Mouse (Mus musculus) 3134 (cell line): ENCODE results near the gene Usp50.

Experiments used
- DNase-seq: peaks from one replicate; pipeline ENCODE4 v3.0.0-alpha.2; 2011; ENCODE audit warnings: low spot score; ENCODE audit not compliant: insufficient read length; ENCODE audit errors: extremely low read depth

Gene Usp50

DNA sequence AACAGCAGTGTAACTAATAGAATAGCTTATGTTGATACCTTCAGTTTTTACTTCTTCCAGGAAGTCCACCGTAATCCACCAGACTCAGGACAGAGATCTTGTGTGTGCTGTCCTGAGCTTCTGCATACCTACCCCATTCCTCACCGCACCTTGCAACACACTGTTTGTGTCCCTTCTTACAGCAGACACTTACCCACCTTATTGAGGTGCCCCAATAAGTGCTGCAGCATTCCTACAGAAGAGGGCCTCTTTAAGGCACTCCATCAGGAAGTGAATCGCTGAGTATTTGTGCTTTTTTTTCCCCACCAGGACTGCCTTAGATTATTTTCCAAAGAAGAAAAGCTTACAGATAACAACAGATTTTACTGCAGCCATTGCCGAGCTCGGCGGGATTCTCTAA is 27.6 kb downstream of the Usp50 start:
- DNase-seq, result no peak

DNA sequence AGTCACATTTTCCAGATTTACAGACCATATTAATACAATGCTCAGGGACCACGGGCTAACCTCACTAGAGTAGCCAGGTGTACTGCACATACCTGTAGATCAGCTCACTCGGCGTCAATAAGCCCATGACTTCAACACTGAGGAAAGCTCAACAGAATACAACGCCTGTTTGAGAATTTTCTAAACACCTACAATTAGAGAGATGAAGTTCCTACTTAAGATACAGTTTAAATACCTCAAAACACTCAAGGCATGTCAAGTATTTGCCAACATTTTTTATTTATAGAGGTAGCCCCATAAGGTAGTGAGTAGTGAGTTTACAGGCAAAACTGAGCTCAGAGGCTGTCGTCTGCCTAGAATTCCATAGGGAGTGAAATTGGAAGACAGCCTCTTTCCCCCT is 39.9 kb downstream of the Usp50 start:
- DNase-seq, result no peak

DNA sequence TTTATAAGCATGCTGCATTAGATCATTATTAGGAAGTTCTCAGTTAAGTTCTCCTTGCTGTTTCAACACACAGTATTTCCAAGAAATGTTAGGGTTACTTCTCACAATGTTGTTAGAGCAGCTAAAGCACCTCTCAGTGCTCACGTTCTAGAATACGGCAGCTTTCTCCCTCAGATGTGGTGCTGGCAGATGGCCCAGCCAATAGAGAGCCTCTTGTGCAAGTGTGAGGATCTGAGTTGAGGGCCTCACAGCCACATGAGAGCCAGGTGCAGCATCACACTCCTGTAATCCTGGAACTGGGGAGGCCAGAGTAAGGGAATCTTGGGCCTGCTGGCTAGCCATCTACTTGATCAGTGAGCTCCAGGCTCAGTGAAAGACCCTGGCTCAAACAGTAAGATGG is 43.0 kb downstream of the Usp50 start:
- no peak for DNase-seq

DNA sequence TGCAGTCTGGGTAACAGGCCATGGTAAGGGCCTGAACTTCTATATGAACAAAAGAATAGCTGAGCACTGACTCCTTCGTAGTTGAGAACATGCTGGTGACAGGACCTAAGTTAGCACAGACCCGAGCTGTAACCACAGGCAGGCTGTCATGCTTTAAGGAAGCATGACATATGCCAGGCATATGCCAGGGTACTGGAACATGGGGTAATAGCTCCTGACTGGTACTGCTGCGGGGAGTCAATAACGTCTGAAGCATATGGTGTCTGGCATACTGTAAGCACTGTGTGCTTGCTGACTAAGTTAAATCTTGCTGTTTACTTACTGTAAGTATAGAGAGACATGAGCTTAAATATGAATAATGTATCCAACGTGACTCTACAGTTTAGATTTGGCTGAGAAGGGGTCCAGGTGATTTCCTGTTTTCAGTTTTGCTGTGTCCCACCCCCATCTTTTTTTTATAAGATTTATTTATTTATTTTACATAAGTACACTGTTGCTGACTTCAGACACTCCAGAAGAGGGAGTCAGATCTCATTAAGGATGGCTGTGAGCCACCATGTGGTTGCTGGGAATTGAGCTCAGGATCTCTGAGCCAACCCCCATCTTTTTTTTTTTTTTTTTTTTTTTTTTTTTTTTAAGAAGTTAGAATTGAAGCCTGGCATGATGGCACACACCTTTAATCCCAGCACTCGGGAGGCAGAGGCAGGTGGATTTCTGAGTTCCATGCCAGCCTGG is 47.8 kb downstream of the Usp50 start:
- no peak for DNase-seq

DNA sequence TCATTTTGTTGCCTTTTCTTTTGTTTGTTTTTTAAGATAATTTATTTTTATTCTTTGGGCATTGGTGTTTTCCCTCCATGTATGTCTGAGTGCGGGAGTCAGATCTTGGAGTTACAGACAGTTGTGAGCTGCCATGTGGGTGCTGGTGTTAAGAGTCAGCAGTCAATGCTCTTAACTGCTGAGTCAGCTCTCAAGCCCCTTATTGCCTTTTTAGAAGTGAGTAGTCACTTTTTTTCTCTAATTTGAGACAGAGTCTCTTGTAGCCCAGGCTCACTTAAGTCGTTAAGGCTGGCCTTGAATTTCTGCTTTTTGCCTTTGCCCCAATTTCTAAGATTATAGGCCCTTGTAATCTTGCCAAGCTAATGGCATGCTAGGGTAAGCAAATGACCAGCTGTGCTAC is 52.8 kb downstream of the Usp50 start:
- DNase-seq, result no peak

DNA sequence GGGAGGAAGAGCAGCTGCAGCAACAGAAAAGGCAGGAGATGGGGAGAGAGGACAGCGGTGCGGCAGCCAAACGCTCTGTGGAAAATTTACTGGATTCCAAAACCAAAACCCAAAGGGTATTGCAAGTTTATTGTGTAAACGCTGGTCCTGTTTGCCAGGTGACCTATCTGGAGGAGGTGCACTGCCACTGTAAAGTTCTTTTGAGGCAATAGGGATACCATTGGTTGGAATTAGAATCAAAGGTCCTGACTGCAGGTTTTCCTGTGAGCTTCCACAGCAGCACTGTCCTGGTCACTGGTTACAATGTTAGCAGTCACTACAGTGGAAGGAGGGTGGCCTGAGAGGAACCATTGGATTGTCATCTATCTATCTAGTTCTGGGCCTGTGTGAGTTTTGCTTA is 54.1 kb downstream of the Usp50 start:
- DNase-seq, result no peak

DNA sequence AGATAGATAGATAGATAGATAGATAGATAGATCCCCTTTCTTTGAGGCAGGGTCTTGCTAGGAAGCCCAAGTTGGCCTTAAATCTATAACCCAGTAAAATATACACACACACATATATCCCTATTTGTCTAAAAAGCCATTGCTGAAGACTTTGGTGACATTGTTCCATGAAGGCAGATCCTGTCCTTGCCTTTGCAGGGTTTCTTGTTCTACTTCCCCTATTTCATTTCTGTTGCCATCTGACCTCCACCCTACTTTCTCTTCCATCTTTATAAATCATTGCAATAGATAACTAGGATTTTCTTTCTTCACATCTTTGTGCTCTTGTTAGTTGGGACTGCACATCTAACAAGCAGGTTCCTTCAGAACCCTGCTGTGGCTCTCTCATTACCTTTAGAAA is 70.3 kb downstream of the Usp50 start:
- no peak for DNase-seq

DNA sequence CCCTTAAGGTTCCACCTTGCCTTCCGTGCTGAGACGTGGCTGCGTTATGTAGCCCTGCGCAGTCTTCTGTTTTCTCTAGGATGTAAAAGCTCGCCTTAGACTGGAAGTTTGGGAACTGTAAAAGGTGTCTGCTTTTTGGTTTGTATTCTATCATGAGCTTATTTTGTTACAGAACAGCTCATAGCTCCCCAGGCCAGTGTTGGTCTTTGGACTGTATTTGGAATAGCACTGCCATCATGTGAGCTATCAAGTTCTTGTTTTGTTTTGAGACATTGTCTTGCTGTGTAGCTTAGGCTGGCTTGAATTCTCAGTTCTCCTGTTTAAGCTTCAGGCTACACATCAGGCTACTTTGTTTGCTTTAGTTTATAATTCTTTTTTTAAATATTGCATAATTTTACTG is 70.7 kb downstream of the Usp50 start:
- DNase-seq, result no peak

DNA sequence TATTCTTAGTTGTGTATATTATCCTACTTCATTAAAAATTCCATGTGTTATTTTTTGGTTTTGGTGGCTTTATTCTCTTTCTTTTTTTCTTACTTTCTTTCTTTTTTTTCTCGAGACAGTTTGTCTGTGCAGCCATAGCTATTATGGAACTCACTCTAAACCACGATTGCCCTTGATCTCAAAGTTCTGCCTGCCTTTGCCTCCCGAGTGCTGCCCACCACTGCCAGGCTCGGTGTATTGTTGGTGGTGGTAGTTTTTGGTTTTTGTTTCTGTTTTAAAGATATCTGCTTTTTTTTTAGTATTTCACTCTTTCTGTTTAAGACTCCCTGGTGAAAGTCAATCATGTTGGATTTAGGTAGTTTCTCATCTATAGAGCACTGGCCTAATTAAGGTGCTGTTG is 74.9 kb downstream of the Usp50 start:
- DNase-seq, result no peak

DNA sequence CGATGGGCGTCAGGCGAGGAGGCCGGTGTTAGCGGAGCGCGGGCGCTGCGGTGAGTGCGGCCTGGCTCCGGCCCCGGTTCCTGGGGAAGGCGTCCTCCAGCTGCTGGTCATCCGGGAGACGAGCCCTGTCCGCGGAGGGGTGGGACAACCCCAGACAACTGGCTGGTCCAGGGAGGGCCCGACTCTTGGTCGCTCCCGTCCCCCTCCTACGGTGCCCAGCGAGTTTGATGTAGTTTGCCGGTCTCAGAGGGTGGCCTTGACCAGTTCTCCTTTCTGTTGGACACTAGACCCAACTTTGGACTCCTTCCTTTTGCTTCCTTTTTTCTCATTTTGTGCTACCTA is 75.9 kb downstream of the Usp50 start:
- no peak for DNase-seq

DNA sequence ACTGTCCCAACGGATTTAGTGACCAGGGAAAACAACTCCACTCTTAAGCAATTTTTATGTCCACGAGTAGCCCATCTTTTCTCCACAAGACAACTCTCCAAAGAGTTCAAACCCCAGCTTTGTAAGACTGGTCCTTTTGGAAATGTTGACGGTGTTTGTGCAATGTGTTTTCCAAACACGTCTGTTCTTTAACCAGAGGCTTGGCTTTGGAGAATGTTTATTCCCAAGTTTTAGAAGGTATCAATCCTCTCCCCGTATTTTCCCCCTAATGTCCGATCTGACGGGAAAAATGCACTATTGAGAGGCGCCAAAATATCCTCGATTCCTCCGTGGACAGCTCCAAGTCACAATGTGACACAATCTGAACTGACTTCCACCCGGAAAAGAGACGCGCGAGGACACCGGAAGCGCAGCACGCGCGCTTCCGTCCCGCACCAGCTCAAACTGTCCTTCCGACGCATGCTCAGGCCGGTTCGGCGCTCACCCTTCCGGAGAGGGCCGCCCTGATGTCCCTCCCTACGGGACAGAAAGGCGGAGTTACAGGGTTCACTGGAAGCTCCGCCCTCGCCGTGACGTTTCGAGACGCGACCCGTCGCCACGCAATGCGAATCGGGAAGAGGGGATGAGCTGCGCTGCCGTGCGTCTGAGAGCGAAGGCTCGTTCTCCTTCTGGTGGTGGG is 76.4 kb downstream of the Usp50 start, which contains the start of gene Usp8:
TSS of gene Usp8 (plus strand) at position 570 of the 679 bp plus-strand sequence.
- peak; percentile 98 for DNase-seq

DNA sequence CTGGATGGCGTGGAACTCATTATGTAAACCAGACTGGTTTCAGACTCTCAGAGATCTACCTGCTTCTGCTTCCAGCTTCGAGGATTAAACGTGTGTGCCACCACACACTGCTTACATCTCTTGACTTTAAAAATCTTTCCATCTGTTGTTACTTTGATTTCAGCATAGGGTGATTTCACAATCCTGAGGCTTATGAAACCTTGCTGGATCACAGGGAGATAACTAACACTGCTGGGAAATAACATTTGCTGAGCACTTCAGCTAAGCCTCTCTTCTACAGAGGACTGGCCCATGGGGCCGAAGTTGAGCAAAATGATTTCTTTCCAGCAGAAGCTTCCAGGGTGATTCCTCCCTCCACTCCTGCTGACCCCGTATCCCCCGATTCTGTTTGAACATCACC is 88.0 kb downstream of the Usp50 start:
- DNase-seq, result no peak

DNA sequence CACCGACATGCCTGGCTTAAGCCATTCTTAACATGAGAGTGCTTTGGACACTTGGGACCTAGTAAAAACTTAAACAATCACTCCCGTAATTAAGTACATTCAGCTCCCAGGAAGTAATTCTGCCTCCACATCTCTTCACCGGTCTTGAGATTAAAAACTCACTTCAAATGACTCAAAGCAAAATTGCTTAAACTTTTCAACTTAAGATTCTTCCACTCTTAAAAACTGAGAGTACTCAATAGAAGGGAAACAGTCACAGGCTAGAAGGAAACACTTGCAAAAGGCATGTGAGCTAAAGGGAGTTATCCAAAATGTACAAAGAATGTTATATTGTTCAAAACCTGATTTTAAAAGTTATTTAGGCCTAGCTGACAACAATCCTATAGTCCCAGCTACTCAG is 92.0 kb downstream of the Usp50 start:
- DNase-seq, result no peak

DNA sequence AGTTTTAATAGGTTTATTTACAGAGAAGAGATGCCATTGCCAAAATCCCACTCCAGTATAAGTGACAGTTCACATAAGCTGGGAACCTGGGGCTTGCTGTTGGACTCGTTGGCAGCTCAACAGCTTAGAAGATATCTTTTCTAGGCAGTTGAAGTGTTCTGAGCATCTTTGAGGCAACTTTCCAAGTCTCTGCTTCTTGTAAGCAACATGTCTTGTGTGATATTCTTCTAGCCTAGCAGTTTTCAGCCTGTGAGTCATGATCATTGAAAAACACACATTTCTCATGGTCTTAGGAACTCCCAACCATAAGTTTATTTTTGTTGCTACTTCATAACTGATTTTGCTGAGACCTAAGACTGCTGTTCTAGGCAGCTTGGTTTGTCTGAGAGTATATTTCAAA is 100.3 kb downstream of the Usp50 start:
- DNase-seq, result no peak

DNA sequence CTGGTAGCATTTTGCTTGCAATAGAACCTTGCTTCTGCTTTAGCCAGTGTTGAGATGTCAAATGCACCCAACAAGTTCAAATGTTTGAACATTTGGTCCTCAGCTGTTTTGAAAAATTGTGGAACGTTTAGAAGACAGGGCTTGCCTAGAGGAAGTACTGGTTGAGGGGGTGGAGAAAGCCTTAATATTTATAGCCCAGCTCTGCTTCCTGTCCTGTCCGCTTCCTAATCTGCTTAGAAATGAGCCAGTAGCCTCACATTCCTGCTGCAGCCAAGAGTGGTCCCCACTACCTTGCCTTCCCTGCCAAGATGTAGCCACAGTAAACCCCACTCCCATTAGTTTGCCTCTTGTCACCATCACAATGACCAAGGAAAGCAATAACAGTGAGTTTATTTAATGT is 100.9 kb downstream of the Usp50 start:
- DNase-seq, result no peak

DNA sequence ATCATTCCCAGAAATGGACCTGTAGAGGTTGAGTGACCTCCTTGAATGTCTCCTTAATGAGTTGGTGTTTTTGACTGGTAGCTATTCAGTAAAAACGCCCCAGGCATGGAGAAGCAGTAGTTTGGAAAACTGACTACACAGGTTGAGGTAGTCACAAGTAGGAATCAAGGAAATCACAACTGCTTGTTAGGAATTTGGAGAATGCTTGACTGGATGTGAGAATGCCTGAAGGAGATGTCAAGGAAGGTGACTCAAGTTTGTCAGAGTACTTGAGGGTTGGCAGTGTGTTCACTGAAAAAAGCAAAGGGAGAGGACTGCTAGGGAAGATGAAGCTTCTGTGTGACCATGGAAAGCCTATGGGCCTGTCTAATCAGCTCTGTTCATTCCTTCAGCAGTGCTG is 105.9 kb downstream of the Usp50 start:
- DNase-seq, result no peak

DNA sequence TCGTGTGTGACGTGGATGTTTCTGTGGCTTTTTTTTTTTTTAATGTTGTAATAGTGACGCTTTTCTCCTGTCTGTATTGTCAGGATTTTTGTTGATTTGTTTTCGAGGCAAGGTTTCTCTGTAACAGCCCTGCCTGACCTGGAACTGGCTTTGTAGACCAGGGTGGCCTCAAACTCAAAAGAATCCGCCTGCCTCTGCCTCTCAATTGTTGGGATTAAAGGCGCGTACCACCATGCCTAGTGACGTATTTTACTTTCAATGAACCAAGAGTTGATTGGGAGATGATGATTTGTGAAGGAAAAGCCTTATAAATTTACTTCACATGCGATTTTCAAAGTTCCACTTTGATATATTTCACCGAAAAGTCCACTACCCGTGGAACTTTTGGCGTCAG is 107.2 kb downstream of the Usp50 start, which contains the start of gene Gabpb1:
TSS of gene Gabpb1 (minus strand) at position 216 of the 394 bp plus-strand sequence.
- no peak for DNase-seq

DNA sequence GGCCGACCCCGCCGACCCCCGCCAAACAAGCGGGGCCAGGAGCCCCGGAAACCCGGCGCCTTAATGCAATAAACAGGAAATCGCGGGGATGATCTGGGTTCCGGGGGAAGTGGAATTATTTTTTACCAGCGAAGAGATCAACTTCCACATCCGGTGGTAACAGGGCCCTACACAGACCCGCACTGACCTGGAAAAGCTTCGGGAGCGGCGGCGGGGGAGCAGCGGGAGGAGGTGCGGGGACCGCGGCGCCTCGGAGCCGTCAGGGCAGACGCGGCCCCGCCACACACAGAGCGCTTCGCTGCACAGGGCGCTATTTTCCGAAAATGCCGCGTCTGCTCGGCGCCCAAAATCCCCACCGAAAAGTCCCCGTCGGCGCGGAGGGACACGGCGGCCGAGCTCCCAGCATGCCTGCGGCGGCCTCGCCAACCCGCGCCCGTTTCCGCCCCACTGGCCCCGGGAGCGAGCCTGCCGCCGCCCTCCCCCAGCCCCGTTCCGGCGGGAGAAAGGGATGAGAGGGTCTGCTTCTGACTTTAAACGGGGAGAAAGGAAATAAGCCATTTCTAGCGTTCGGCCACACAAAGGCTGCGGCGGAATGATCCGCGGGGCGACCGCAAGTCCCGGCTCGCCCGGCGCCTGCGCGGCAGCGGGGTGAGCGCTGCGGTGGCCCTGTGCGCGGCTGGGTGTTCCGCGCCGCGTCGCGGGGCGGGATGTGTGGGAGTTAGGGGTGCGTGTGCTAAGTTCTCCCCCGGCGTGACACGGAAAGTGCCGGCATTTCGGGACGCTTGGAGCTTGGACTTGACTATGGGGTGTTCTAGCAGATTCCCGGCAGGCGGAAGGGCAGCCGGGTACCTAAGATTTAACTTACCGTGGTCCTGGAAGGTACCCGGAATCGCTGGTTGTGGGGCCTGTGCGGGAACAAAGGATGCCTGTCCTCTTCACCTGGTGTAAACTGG is 107.8 kb downstream of the Usp50 start:
- peak; percentile 95 for DNase-seq

DNA sequence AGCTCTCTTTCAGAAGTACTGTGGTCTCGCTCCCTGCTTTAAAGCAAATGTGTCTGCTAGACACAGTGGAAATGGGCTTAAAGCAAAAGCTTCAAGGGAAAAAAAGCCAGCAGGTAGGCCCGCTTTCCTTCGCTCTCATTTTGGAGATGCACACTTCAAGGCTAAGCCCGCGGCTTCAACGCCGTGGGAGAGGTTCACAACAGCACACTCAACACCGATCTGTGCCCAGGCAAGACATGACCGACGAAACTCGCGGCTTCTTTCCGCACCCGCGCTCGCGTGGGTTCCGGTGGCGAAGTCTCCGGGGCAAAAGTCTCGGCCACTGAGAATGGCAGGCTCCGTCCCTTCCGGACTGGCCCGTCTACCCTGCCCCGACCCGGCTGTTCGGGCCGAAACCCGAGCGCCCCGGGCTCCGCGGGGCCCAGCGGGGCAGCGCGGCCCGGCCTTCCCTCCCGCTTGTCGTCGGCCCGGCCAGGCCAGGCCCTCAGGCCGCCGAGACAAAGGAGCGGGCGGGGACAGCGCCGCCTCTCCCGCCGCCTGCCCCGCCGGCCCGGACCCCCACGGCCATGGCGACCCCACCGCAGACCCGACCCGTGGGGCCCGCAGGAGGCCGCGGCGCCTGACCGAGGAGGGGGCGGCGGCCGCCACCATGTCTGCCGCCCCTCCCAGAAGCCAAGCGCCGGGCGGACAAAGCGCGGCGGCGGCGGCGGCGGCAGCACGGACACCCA is 108.7 kb downstream of the Usp50 start:
- DNase-seq, result peak; percentile 75

DNA sequence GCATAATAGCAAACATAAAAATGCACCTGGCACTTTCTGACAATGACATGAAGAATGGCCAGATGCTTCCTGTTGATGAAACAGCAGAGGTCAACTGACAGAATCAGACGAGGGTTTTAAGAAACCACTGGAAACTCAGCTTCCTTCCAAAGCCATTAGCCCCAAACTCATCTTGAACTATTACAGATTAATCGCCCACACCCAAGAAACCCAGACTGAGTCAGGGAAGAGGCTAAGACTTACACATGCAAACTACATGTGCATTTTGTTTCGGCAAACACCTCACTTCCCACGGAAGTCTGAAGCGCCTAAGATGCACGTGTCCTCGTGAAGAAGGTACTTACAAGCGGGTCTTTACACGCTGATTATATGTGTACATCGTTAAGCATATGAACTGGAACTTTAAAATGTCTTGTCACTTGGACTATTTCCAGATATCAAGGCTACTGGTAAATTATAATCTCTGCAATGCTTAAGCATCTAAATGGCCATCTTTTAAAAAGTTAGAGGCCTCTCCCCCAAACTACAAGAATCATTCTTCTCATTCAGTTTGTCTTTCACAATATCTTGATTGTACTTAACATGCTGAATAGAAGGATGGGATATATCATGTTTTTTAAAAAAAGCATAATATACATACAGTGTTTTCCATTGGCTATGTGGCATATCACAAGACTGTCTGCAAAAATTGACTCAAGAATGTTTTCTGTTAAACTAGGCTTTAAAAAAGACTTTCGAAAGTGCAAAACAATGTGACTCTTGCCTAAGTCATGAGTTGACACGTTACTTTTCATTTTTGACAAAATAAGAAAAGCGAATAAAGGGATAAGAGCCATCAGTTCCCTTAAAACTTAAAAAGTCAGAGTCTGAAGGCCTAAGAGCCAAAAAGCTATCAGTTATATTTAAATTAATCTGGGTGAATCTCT is 109.7 kb downstream of the Usp50 start:
- DNase-seq, result no peak
